Mouse (Mus musculus): ENCODE measurements at regions not wholly inside any gene's neighbourhood (a gene's known extent, or its start where the extent isn't known, plus 50 kb on each side); places are given as distances from the start of the nearest gene placed in this dataset.

DNA sequence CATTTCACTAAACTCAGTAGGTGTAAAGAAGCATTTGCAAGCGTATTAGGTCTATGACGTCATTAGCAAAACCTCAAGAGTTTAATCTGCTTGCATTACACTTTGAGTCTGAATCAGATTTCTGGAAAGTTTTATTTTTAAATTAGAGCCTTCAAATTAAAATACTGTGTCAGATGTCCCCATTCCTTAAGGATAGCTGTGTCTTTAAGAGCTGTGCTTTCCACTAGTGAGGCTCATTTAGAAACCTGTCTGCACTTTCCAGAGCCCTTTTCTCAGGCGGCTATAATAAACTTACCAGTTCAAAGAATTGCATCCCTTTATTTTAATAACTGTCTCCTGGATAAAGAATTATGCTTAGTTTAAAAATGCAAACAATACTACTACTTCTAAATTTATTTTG lies 285.0 kb downstream of the Gpd2 start:
- peak; percentile 73 for DNase-seq (ENCODE audit: low read depth)
- TF ChIP-seq POLR2A (IDR thresholded peaks at IDR 0.05; ENCODE audit: borderline replicate concordance, extremely low read depth, insufficient read depth, insufficient read length, poor library complexity, severe bottlenecking) (no peak), CTCF (IDR thresholded peaks at IDR 0.05; ENCODE audit: borderline replicate concordance, extremely low read depth, insufficient read depth, insufficient read length) (no peak)

DNA sequence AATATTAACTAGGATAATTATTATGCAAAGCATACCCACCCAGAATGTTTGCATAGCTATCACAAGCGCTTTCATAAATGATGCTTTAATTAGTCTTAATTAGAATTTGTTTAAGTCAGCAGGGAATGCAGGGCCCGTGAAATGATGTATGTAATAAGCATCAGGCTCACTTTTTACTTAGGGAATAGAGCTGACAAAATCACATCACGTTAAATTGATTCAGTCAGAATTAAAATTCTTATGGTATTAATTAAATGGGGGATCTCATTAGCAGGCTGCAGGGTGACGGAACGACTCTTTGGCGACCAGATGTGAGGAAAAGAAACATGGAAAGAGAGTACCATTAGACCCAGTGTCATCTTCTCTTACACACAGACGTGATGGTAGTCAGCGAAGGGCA lies 285.5 kb downstream of the Gpd2 start:
- TF ChIP-seq CTCF (IDR thresholded peaks at IDR 0.05; ENCODE audit: borderline replicate concordance, extremely low read depth, insufficient read depth, insufficient read length) (no peak), POLR2A (IDR thresholded peaks at IDR 0.05; ENCODE audit: borderline replicate concordance, extremely low read depth, insufficient read depth, insufficient read length, poor library complexity, severe bottlenecking) (no peak)
- peak; percentile 93 for DNase-seq (ENCODE audit: low read depth)

DNA sequence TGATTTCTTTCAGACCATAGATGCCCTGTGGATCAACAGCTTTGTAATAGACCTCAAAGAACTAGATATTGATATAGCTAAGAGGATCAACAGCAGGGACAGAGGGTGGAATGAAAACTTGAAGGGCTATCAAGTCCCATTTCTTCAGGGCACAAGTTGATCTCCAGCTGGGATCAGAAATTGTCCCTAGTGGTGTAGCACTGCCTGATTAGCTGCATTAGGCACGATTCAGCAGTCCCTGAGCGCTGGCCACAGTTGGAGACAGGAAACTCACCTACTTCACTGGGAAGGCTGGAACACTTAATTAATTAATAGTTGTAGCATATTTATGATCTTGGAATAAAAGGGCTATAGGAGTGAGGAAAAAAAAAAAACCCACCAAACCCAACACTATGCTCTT lies 290.5 kb downstream of the Gpd2 start:
- TF ChIP-seq CTCF (IDR thresholded peaks at IDR 0.05; ENCODE audit: borderline replicate concordance, extremely low read depth, insufficient read depth, insufficient read length) (no peak), POLR2A (IDR thresholded peaks at IDR 0.05; ENCODE audit: borderline replicate concordance, extremely low read depth, insufficient read depth, insufficient read length, poor library complexity, severe bottlenecking) (no peak)
- DNase-seq (ENCODE audit: low read depth): peak; percentile 50

DNA sequence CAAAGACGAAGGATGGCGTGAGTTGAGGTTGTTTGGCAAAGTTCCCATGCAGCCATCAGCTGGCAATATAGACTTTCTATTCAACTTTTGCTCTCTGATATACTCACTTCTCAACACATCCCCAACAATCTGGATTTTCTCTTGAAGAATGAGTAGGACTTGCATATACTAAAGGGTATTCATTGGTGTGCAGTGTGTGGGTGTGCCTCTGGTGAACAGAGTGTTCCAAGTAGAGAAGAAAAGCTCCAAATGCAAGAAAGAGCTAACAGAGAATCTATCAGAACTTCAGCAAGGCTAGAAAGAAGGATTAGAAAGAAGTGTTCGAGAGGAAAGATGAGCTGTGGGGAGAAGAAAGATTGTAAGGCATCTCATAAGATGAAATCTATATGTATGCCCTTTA lies 302.4 kb downstream of the Gpd2 start:
- no peak for DNase-seq (ENCODE audit: low read depth)
- TF ChIP-seq CTCF (IDR thresholded peaks at IDR 0.05; ENCODE audit: borderline replicate concordance, extremely low read depth, insufficient read depth, insufficient read length) (no peak), POLR2A (IDR thresholded peaks at IDR 0.05; ENCODE audit: borderline replicate concordance, extremely low read depth, insufficient read depth, insufficient read length, poor library complexity, severe bottlenecking) (no peak)

DNA sequence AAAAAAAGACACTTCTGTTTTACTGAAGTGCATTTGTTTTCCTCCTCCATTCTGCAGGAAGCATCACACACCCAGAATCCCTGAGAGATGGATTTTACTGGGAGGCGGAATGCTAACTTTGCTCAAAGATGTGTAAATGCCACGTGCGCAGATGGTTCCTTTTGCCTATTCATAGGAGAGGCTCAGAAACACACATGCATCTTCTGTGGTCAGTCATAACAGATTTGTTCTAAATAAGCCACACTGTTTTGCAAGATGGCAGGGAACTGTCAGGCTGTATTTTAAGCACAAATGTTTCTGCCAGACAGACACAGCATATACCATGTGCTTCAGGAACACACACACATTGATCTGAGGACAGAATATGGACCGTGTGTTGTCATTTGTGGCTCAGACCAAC lies 327.8 kb downstream of the Gpd2 start:
- TF ChIP-seq CTCF (IDR thresholded peaks at IDR 0.05; ENCODE audit: borderline replicate concordance, extremely low read depth, insufficient read depth, insufficient read length) (no peak), POLR2A (IDR thresholded peaks at IDR 0.05; ENCODE audit: borderline replicate concordance, extremely low read depth, insufficient read depth, insufficient read length, poor library complexity, severe bottlenecking) (no peak)
- peak; percentile 38 for DNase-seq (ENCODE audit: low read depth)

DNA sequence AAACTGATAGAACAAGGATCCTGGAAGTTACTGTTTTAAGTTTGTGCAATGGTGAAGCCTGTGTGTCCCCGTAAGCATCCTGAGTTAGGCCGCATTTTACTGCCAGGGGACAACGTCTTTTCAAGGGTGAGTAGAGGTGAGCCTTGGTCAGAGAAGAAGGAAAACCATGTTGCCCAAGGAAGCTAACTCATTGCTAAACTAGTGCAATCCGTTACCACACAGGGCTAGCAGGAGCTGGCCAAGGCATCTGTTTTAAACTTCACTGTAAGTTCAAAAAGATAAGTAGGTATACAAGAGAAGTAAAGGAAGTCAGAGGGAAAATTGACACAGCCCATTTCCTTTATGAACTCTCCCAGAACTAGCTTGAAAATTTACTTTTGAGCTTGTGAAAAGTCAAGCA lies 328.7 kb downstream of the Gpd2 start:
- no peak for DNase-seq (ENCODE audit: low read depth)
- TF ChIP-seq CTCF (IDR thresholded peaks at IDR 0.05; ENCODE audit: borderline replicate concordance, extremely low read depth, insufficient read depth, insufficient read length) (no peak), POLR2A (IDR thresholded peaks at IDR 0.05; ENCODE audit: borderline replicate concordance, extremely low read depth, insufficient read depth, insufficient read length, poor library complexity, severe bottlenecking) (no peak)

DNA sequence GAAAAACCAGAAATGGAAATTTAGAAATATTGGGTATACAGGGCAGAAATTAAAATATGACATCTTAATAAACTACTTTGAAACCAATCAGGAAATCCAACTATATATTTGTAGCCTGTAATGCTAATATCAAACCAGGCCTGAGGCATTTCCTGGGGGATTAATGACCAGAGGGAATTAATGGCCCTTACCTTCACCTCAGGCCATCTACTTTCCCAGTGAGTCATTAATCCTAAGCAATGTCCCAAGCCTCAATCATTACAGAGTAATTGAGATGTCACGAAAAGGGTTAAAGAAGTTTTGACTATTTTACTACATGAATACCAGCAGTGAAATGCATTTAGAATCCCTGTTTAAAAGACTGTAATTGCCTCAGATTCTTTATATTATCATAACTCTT lies 329.7 kb downstream of the Gpd2 start:
- no peak for DNase-seq (ENCODE audit: low read depth)
- no peak for TF ChIP-seq CTCF (IDR thresholded peaks at IDR 0.05; ENCODE audit: borderline replicate concordance, extremely low read depth, insufficient read depth, insufficient read length)
- TF ChIP-seq POLR2A (IDR thresholded peaks at IDR 0.05; ENCODE audit: borderline replicate concordance, extremely low read depth, insufficient read depth, insufficient read length, poor library complexity, severe bottlenecking): no peak

DNA sequence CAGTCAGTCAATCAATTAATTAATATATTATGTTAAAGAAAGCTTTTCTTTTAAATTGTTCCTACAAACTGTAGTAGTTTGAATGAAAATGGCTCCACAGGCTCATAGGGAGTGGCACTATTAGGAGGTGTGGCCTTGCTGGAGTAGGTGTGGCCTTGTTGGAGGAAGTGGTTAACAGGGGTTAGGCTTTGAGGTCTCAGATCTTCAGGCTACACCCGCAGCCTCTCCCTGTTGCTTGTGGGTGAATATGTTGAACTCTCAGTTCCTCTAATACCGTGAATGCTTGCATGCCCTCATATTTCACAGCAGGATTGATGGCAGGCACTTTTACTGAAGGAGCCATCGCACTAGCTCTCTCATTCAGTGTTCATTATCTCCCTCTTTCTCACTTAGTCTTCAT lies 349.6 kb downstream of the Gpd2 start:
- no peak for TF ChIP-seq POLR2A (IDR thresholded peaks at IDR 0.05; ENCODE audit: borderline replicate concordance, extremely low read depth, insufficient read depth, insufficient read length, poor library complexity, severe bottlenecking)
- TF ChIP-seq CTCF (IDR thresholded peaks at IDR 0.05; ENCODE audit: borderline replicate concordance, extremely low read depth, insufficient read depth, insufficient read length): no peak
- DNase-seq (ENCODE audit: low read depth): no peak

DNA sequence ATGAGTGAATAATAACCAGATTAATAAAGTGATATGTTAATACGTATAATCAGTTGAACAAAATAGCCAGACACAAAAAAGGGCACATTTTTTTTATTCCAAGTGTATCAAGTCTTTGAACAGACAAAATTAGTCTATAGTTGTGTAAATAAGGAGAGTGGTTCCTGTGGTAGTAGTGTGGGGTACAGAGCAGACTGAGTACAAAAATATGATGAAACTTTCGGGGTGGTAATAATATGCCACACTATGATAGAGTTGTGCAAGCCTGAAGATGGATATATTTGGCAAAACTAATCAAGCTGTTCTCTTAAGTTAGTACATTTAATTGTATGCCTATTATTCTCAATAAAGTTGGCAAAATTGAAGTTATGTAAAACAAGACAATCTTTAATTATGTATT lies 356.1 kb downstream of the Gpd2 start:
- DNase-seq (ENCODE audit: low read depth): no peak

DNA sequence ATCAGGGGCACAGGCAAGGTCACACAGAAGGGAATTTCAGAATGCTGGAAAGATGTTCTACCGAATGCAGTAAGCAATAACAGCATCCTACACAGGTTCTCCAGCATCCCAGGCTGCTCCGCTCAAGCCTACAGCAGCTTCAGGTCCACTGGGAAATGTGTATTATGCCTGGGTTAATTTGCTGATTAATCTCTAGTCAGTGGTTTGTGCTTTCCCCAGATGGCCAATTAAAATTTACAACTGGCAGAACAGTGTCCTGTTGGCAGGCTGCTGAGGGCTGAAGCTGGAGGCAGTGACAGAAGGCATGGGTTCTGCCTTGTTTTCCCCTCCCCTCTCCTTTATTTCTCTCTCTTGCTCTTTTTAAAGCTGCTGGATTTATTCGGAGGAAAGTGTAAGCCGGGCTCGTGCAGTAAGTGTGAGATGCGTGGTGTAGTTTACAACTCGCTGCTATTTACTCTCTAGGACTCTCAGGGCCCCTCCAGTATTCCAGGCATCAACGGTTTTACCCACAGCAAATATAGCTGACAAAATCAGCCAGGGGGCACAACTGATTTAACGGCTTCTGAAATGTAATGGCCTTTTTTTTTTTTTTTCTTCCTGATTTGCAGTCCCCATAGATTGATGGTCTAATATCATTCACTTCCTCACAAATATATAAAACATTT lies 360.4 kb downstream of the Gpd2 start:
- DNase-seq (ENCODE audit: low read depth): peak; percentile 95
- no peak for TF ChIP-seq POLR2A (IDR thresholded peaks at IDR 0.05; ENCODE audit: borderline replicate concordance, extremely low read depth, insufficient read depth, insufficient read length, poor library complexity, severe bottlenecking)
- no peak for TF ChIP-seq CTCF (IDR thresholded peaks at IDR 0.05; ENCODE audit: borderline replicate concordance, extremely low read depth, insufficient read depth, insufficient read length)

More for the DNA sequence above, 356.1 kb downstream of the Gpd2 start:
- TF ChIP-seq POLR2A (IDR thresholded peaks at IDR 0.05; ENCODE audit: borderline replicate concordance, extremely low read depth, insufficient read depth, insufficient read length, poor library complexity, severe bottlenecking): no peak
- TF ChIP-seq CTCF (IDR thresholded peaks at IDR 0.05; ENCODE audit: borderline replicate concordance, extremely low read depth, insufficient read depth, insufficient read length): no peak

DNA sequence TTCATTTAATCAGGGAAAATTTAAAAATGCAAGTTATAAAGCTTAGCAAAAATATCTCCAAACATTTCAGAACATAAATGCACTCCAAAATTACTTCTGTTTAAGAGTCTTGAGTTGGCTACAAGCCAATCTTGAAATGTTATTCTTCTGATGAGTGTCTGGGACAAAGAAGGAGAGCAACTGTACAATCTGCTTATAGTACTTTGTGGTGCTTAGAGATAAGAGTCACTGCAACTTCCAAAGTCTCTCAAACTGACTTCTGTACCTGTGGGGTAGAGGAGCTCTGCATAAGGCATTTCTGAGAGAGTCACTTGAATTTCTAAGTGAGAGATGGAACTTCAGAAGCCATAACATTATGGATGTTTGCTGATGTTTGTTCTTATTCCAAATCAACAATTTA lies 374.2 kb downstream of the Gpd2 start:
- no peak for DNase-seq (ENCODE audit: low read depth)
- no peak for TF ChIP-seq POLR2A (IDR thresholded peaks at IDR 0.05; ENCODE audit: borderline replicate concordance, extremely low read depth, insufficient read depth, insufficient read length, poor library complexity, severe bottlenecking)

DNA sequence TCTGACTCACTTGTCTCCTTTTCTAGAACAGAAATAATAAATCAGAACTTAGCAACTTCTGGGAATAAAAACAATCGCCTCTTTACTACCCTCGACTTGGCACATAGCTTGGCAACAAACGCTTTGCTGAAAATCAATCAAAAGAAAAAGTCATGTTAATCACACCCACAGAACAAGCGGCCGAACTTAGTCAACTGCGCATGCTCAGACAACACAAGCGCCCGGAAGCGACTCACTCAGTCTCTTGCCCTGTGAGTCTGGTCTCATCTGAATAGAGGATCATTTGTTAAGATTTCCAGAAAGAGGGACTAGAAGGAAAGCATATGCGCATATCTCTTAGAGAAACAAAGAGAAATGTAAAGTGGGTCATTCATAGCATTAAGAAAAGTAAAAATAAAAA lies 375.8 kb downstream of the Gpd2 start:
- TF ChIP-seq CTCF (IDR thresholded peaks at IDR 0.05; ENCODE audit: borderline replicate concordance, extremely low read depth, insufficient read depth, insufficient read length) (no peak), POLR2A (IDR thresholded peaks at IDR 0.05; ENCODE audit: borderline replicate concordance, extremely low read depth, insufficient read depth, insufficient read length, poor library complexity, severe bottlenecking) (no peak)
- peak; percentile 88 for DNase-seq (ENCODE audit: low read depth)

Measured in brain, embryonic 14.5 days (tissue).